Mouse (Mus musculus): ENCODE results near the gene Ifna14.

DNA sequence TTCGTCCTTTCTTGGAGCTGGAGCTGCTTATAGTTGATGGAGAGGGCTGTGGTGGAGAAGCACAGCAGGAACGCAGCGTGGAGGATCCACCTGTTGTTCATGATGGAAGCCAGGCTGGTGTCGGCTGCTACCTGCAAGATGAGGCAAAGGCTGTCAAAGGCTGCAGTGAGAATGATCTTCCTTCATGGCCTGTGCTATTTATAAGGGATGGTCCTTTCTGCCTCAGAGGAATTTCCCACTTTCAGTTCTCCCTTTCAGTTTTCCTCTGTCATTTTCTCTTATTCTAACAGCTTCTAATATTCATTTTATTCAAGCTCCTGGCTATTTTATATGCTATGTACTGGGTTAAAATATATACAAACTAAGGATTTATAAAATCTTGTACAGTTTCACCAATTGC is 48.9 kb downstream of the Ifna14 start, which contains the start of gene Ifnb1:
- no peak for TF ChIP-seq CTCF (IDR thresholded peaks at IDR 0.05; ENCODE audit: low read depth)
- TF ChIP-seq EP300 (IDR thresholded peaks at IDR 0.05; ENCODE audit: low read depth) = no peak

Data from heart, postnatal 0 days (tissue).